ENCODE assay signal across 9 mouse cellular contexts in genomic region chr10:4347136-4347492, GRCm38 (mm10). TPM values are rescaled to one million over a fixed set of nuclear protein-coding genes. Genes with fewer than 3 reads are reported as not detected.
DNase-seq lines count a peak whose midpoint lies in the region; ATAC-seq and TF ChIP-seq lines count a peak whose summit lies in the region.
"Had no signal": no experiment of that assay in that cellular context is flagged by ENCODE, and none has a peak within 500 bp of the region (broad histone marks: within the 10 kb centered on the region; RNA-seq: fewer than 3 reads in every experiment).

No protein-coding gene starts in this region.

- H3K9ac ChIP-seq in heart, embryonic 11.5 days (ENCODE audit: low read depth, low read length), result no peak overlapping the region
- H3K9ac ChIP-seq in CH12.LX (ENCODE audit: insufficient read depth, low read depth), result no peak overlapping the region
- no peak overlapping the region for H3K9ac ChIP-seq in hindbrain, embryonic 11.5 days (ENCODE audit: low read depth, low read length)
- no peak overlapping the region for H3K9ac ChIP-seq in liver, embryonic 15.5 days

- TF ChIP-seq EP300 in CH12.LX (IDR thresholded peaks at IDR 0.05; ENCODE audit: low read length), result no peak

- no peak for TF ChIP-seq RAD21 in CH12.LX (IDR thresholded peaks at IDR 0.05; ENCODE audit: low read depth, low read length)

- in situ Hi-C loops in CH12.LX (cut with MboI; ENCODE audit: low pct_ligation_motif_present, low pct_unique_long_range_greater_than_20kb, low sequenced_read_pairs), result loop anchor here (25.0 kb wide), 2 partner anchors 260 to 810 kb away; partner anchors contain the start of gene Iyd

- TF ChIP-seq POLR2A in CH12.LX (IDR thresholded peaks at IDR 0.05; ENCODE audit: low read depth, low read length), result no peak

- no peak overlapping the region for H3K27ac ChIP-seq in heart, embryonic 11.5 days (ENCODE audit: low read depth, low read length)
- no peak overlapping the region for H3K27ac ChIP-seq in CH12.LX (ENCODE audit: insufficient read depth, low read depth)
- H3K27ac ChIP-seq in hindbrain, embryonic 11.5 days (ENCODE audit: low read depth, low read length), result no peak overlapping the region
- H3K27ac ChIP-seq in liver, embryonic 15.5 days (replicated peaks), result no peak overlapping the region
- H3K27ac ChIP-seq: heart, adult 2 months had no signal

- H3K4me2 ChIP-seq in heart, embryonic 11.5 days, result peak overlapping the region; percentile 75
- H3K4me2 ChIP-seq in CH12.LX (ENCODE audit: insufficient read depth, low read depth, poor library complexity, severe bottlenecking), result peak overlapping the region; percentile 78
- H3K4me2 ChIP-seq in hindbrain, embryonic 11.5 days (replicated peaks; ENCODE audit: low read depth, low read length), result no peak overlapping the region
- H3K4me2 ChIP-seq in liver, embryonic 15.5 days, result peak overlapping the region; percentile 67

- peaks cover 9% of the 10 kb centered on the region for H3K4me1 ChIP-seq in heart, embryonic 11.5 days (ENCODE audit: control insufficient read depth, insufficient read depth, low read length)
- H3K4me1 ChIP-seq in CH12.LX (ENCODE audit: control insufficient read depth in 1 of 2, insufficient read depth in 2 of 2), result peaks cover 0 to 4% of the 10 kb centered on the region in 2 experiments; a peak in 1 of 4 replicates
- no peaks in the 10 kb centered on the region for H3K4me1 ChIP-seq in hindbrain, embryonic 11.5 days (replicated peaks; ENCODE audit: control insufficient read depth, insufficient read depth, low read length)
- H3K4me1 ChIP-seq in liver, embryonic 15.5 days (replicated peaks), result peaks cover 9% of the 10 kb centered on the region

- H3K9me3 ChIP-seq in heart, embryonic 11.5 days (replicated peaks; ENCODE audit: control insufficient read depth, low read length), result no peaks in the 10 kb centered on the region
- H3K9me3 ChIP-seq in CH12.LX (replicated peaks; ENCODE audit: low read length), result no peaks in the 10 kb centered on the region
- no peaks in the 10 kb centered on the region for H3K9me3 ChIP-seq in hindbrain, embryonic 11.5 days (ENCODE audit: control insufficient read depth, low read length)
- H3K9me3 ChIP-seq in liver, embryonic 15.5 days (replicated peaks), result no peaks in the 10 kb centered on the region

- 64% methylated on average over 4 of the region's 4 CpGs for WGBS in heart, embryonic 11.5 days (ENCODE audit: insufficient replicate concordance)
- 70% methylated on average over 4 of the region's 4 CpGs for WGBS in hindbrain, embryonic 11.5 days
- WGBS in liver, embryonic 15.5 days (ENCODE audit: insufficient replicate concordance), result 55% methylated on average over 4 of the region's 4 CpGs

- dilution Hi-C loops in CH12.LX (cut with MboI; ENCODE audit: extremely low pct_ligation_motif_present, extremely low pct_unique_long_range_greater_than_20kb, low sequenced_read_pairs), result no loop called here

- H3K4me3 ChIP-seq in heart, embryonic 11.5 days (ENCODE audit: low read depth, low read length), result no peak overlapping the region
- H3K4me3 ChIP-seq in CH12.LX (replicated peaks in 1 of 3; ENCODE audit: low read depth in 2 of 3, low read length in 2 of 3, poor library complexity in 1 of 3), result peak overlapping the region in 1 of 3 experiments; percentile 49
- H3K4me3 ChIP-seq in hindbrain, embryonic 11.5 days (ENCODE audit: low read depth, low read length), result no peak overlapping the region
- H3K4me3 ChIP-seq in liver, embryonic 15.5 days (replicated peaks), result peak overlapping the region; percentile 40; the same call in 1 of the 2 replicates

- no peak for DNase-seq in heart, adult 9 months (ENCODE audit: low spot score in 2 of 2)
- no peak for DNase-seq in CH12.LX (ENCODE audit: extremely low read depth)
- no peak for DNase-seq in hindbrain, embryonic 11.5 days (ENCODE audit: low spot score)
- DNase-seq in thymus, adult 18-20 months, result no peak
- DNase-seq in right cerebral cortex, adult 2 months (ENCODE audit: low spot score in 2 of 2), result no peak
- DNase-seq in adrenal gland, adult 18-20 months (ENCODE audit: low spot score in 2 of 2), result no peak

- no peaks in the 10 kb centered on the region for H3K36me3 ChIP-seq in heart, embryonic 11.5 days (ENCODE audit: control insufficient read depth, insufficient read depth, low read length)
- no peaks in the 10 kb centered on the region for H3K36me3 ChIP-seq in CH12.LX (replicated peaks in 1 of 2; ENCODE audit: control insufficient read depth in 1 of 2, insufficient read depth in 1 of 2, low read length in 1 of 2)
- H3K36me3 ChIP-seq in hindbrain, embryonic 11.5 days (ENCODE audit: control insufficient read depth, insufficient read depth, low read length), result no peaks in the 10 kb centered on the region
- no peaks in the 10 kb centered on the region for H3K36me3 ChIP-seq in liver, embryonic 15.5 days (replicated peaks)

- H3K27me3 ChIP-seq in heart, embryonic 11.5 days (ENCODE audit: control insufficient read depth, insufficient read depth, low read length), result no peaks in the 10 kb centered on the region
- H3K27me3 ChIP-seq in CH12.LX (replicated peaks), result no peaks in the 10 kb centered on the region
- H3K27me3 ChIP-seq in hindbrain, embryonic 11.5 days (ENCODE audit: control insufficient read depth, insufficient read depth, low read length), result no peaks in the 10 kb centered on the region
- H3K27me3 ChIP-seq in liver, embryonic 15.5 days, result no peaks in the 10 kb centered on the region

- peak; percentile 35 for ATAC-seq in heart, embryonic 11.5 days (replicated peaks; ENCODE audit: insufficient number of reproducible peaks, low FRiP score, low TSS enrichment)
- peak; percentile 71 for ATAC-seq in hindbrain, embryonic 11.5 days (ENCODE audit: low FRiP score)
- no peak for ATAC-seq in liver, embryonic 15.5 days (ENCODE audit: insufficient read depth)

- no peaks in the 10 kb centered on the region for H3K79me2 ChIP-seq in CH12.LX (replicated peaks; ENCODE audit: control insufficient read depth, extremely low read depth, insufficient read depth, poor library complexity, severe bottlenecking)

- no peak for TF ChIP-seq CTCF in CH12.LX (conservative IDR thresholded peaks at IDR 0.05 in 1 of 2, IDR thresholded peaks at IDR 0.05 in 1 of 2; ENCODE audit: low read depth in 2 of 2, low read length in 2 of 2)

TF ChIP-seq in CH12.LX, 34 proteins besides CTCF, POLR2A, EP300 and RAD21:
- TF ChIP-seq CHD1 (IDR thresholded peaks at IDR 0.05; ENCODE audit: low read depth, low read length) (no peak), USF2 (conservative IDR thresholded peaks at IDR 0.05; ENCODE audit: low read depth, low read length) (no peak), ZNF384 (IDR thresholded peaks at IDR 0.05; ENCODE audit: low read depth, low read length) (no peak), NRF1 (IDR thresholded peaks at IDR 0.05; ENCODE audit: low read depth, low read length) (no peak), ZKSCAN1 (IDR thresholded peaks at IDR 0.05; ENCODE audit: borderline replicate concordance, low read depth, low read length) (no peak), KAT2A (IDR thresholded peaks at IDR 0.05; ENCODE audit: insufficient replicate concordance, low read length) (no peak), HCFC1 (IDR thresholded peaks at IDR 0.05; ENCODE audit: low read depth, low read length) (no peak)

RNA-seq across cellular contexts. Expression of gene Zbtb2, which starts 40.8 kb away (rescaled TPM):
- 10.8 and 14.0 TPM in 2 replicates for polyA plus RNA-seq in heart, embryonic 11.5 days (2014; fragmentation: Nextera tagmentation; extraction: Ambion mirVana)
- 6.1 and 8.4 TPM in 2 replicates for total RNA-seq in CH12.LX (2012; rRNA removed)
- total RNA-seq in CH12.LX (2014; rRNA removed), result 11.4 and 12.4 TPM in 2 replicates
- polyA plus RNA-seq in CH12.LX (2012; ENCODE audit: insufficient read length, low read depth), result 8.9 and 11.1 TPM in 2 replicates
- polyA plus RNA-seq in hindbrain, embryonic 11.5 days (2014; fragmentation: Nextera tagmentation; extraction: Ambion mirVana), result 20.2 and 23.1 TPM in 2 replicates
- polyA plus RNA-seq in liver, embryonic 15.5 days (2015; fragmentation: Nextera tagmentation; extraction: Ambion mirVana), result 3.8 and 4.0 TPM in 2 replicates
- total RNA-seq in adrenal gland, adult 18-20 months (2021), result 10 to 100 TPM; 12.1 to 13.5 TPM
